Mouse (Mus musculus): Measurements from ENCODE around the gene Xxylt1.

DNA sequence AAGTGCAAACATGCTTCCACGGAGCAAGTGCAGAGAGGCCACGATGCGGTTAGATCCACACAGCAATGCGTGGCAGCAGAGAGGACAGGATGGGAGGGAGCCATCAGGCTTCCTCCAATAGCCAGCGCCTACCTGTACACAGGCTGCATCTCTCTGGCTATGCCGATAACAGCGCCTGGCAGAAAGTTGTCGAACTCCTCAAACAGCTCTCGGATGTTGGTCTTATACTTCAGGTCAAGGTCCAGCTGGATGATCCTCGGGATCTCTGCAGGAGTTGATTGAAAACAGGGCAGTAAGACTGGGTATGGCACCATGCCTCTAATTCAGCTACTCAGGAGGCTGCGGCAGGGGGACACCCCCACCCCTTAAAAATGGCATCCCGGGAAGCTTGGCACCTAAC lies 73.7 kb downstream of the Xxylt1 start:
- no peak for TF ChIP-seq CTCF (conservative IDR thresholded peaks at IDR 0.05; ENCODE audit: insufficient read depth, insufficient read length, low read depth, low read length)
- TF ChIP-seq POLR2A (IDR thresholded peaks at IDR 0.05; ENCODE audit: low read depth, low read length), result no peak

Data from kidney, adult 2 months (tissue).